Mouse (Mus musculus) heart, postnatal 0 days (tissue): ENCODE measurements around the gene Ephb1.

ENCODE experiments used
- CTCF ChIP-seq: IDR thresholded peaks from 2 replicates; pipeline ENCODE4 v1.5.1; 2016; ENCODE audit warnings: antibody characterized with exemption, control low read depth, low read depth
- EP300 ChIP-seq: IDR thresholded peaks from 2 replicates; pipeline ENCODE4 v1.6.1; 2016; ENCODE audit warnings: antibody characterized with exemption, low read depth

DNA sequence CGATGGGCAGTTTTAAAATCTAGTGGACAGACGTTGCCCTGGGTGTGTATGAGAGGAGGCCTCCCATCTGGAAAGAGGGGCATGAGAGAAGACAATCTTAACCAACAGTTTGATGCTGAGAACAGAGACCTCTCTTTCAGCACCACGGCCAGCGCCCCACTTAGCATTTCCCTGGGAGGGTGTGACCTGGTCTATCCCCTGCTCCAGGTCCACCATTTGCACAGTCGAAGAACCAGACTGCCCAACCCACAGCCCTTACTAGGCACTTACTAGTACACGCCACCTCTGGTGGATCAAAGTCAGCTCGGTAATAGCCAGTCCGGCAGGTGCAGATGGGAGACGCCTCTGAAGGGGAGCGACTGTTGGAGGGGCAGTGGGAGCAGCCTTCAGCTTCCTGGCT, 287.9 kb downstream of the Ephb1 start:
- TF ChIP-seq CTCF (no peak), EP300 (no peak)
